17 mouse cellular contexts compared by ENCODE assay signal in genomic region chr19:44838321-44838720, GRCm38 (mm10).
A peak's percentile ranks its signal among the peaks of the same experiment; 100 is the strongest.
DNase-seq lines count a peak whose midpoint lies in the region; ATAC-seq and TF ChIP-seq lines count a peak whose summit lies in the region.
"Had no signal": no experiment of that assay in that cellular context is flagged by ENCODE, and none has a peak within 500 bp of the region (broad histone marks: within the 10 kb centered on the region; RNA-seq: fewer than 3 reads in every experiment).

No protein-coding gene starts in this region.

- H3K27ac ChIP-seq in heart, embryonic 13.5 days (replicated peaks) = no peak overlapping the region
- no peak overlapping the region for H3K27ac ChIP-seq in lung, embryonic 15.5 days
- no peak overlapping the region for H3K27ac ChIP-seq in lung, postnatal 0 days (ENCODE audit: low read length)
- H3K27ac ChIP-seq: hindbrain, embryonic 13.5 days; kidney, postnatal 0 days; neural tube, embryonic 12.5 days had no signal

- 17% methylated on average over 9 of the region's 9 CpGs for WGBS in heart, embryonic 13.5 days
- 11% methylated on average over 9 of the region's 9 CpGs for WGBS in lung, embryonic 15.5 days
- WGBS in lung, postnatal 0 days = 12% methylated on average over 9 of the region's 9 CpGs

- TF ChIP-seq EP300 in lung, postnatal 0 days (IDR thresholded peaks at IDR 0.05) = no peak

- H3K4me1 ChIP-seq in heart, embryonic 13.5 days = peaks cover 28% of the 10 kb centered on the region
- peaks cover 27% of the 10 kb centered on the region for H3K4me1 ChIP-seq in lung, embryonic 15.5 days
- peaks cover 19% of the 10 kb centered on the region; the same call in 1 of the 2 replicates for H3K4me1 ChIP-seq in lung, postnatal 0 days (ENCODE audit: insufficient read depth, low read depth, low read length)

- H3K27me3 ChIP-seq in heart, embryonic 13.5 days (replicated peaks) = peaks cover 84% of the 10 kb centered on the region
- H3K27me3 ChIP-seq in lung, embryonic 15.5 days = peaks cover 73% of the 10 kb centered on the region
- peaks cover 58% of the 10 kb centered on the region for H3K27me3 ChIP-seq in lung, postnatal 0 days (replicated peaks; ENCODE audit: insufficient read depth, low read length)

- no peak for DNase-seq in heart, postnatal 36 days
- DNase-seq in lung, postnatal 0 days (ENCODE audit: low spot score) = no peak
- DNase-seq in kidney, adult 8-10 months = peak; percentile 75 to 78
- DNase-seq in neural tube, embryonic 10.5 days (ENCODE audit: extremely low spot score, low spot score) = peak; percentile 42
- no peak for DNase-seq in ovary, adult 18-20 months (ENCODE audit: low spot score)
- DNase-seq: B cell, adult 2 months; cerebellum, adult 11 months; forebrain, postnatal 0 days; liver; liver, postnatal 0 days; right cerebral cortex, postnatal 14 days had no signal

- no peaks in the 10 kb centered on the region for H3K9me3 ChIP-seq in heart, embryonic 13.5 days
- H3K9me3 ChIP-seq in lung, embryonic 15.5 days = no peaks in the 10 kb centered on the region
- H3K9me3 ChIP-seq in lung, postnatal 0 days (ENCODE audit: low read length) = no peaks in the 10 kb centered on the region
- H3K9me3 ChIP-seq: hindbrain, embryonic 13.5 days; neural tube, embryonic 12.5 days had no signal

- H3K4me3 ChIP-seq in heart, embryonic 13.5 days = peak overlapping the region; percentile 61; the same call in 1 of the 2 replicates
- no peak overlapping the region for H3K4me3 ChIP-seq in lung, embryonic 15.5 days
- no peak overlapping the region for H3K4me3 ChIP-seq in lung, postnatal 0 days (ENCODE audit: low read depth, low read length)
- H3K4me3 ChIP-seq: erythroblast, embryonic 14.5 days; hindbrain, embryonic 13.5 days; neural tube, embryonic 12.5 days had no signal

- no peaks in the 10 kb centered on the region for H3K36me3 ChIP-seq in heart, embryonic 13.5 days
- no peaks in the 10 kb centered on the region for H3K36me3 ChIP-seq in lung, embryonic 15.5 days
- H3K36me3 ChIP-seq in lung, postnatal 0 days (ENCODE audit: insufficient read depth, low read length) = no peaks in the 10 kb centered on the region
- H3K36me3 ChIP-seq: hindbrain, embryonic 13.5 days; neural tube, embryonic 12.5 days had no signal

- no peak for ATAC-seq in heart, embryonic 13.5 days (ENCODE audit: extremely low read depth, insufficient number of reproducible peaks, low FRiP score, low TSS enrichment)
- ATAC-seq in lung, embryonic 15.5 days (ENCODE audit: borderline replicate concordance, extremely low read depth, low FRiP score, low TSS enrichment) = no peak
- ATAC-seq in lung, postnatal 0 days = no peak
- ATAC-seq: forebrain, postnatal 0 days; liver, postnatal 0 days had no signal

- no peak overlapping the region for H3K4me2 ChIP-seq in heart, embryonic 13.5 days
- peak overlapping the region; percentile 81; the same call in 1 of the 2 replicates for H3K4me2 ChIP-seq in lung, embryonic 15.5 days
- no peak overlapping the region for H3K4me2 ChIP-seq in lung, postnatal 0 days (replicated peaks; ENCODE audit: low read depth, low read length)
- H3K4me2 ChIP-seq: hindbrain, embryonic 13.5 days; neural tube, embryonic 12.5 days had no signal

- intact Hi-C loops in heart, postnatal 36 days (cut with DNase I) = no loop called here

- no peak overlapping the region for H3K9ac ChIP-seq in heart, embryonic 13.5 days
- no peak overlapping the region for H3K9ac ChIP-seq in lung, embryonic 15.5 days
- H3K9ac ChIP-seq in lung, postnatal 0 days (replicated peaks; ENCODE audit: low read depth) = no peak overlapping the region
- H3K9ac ChIP-seq: forebrain, postnatal 0 days; hindbrain, embryonic 13.5 days; liver, postnatal 0 days; neural tube, embryonic 12.5 days had no signal

- TF ChIP-seq CTCF in lung, postnatal 0 days (IDR thresholded peaks at IDR 0.05) = no peak

Comparison
In these comparisons a context has a peak if more than half of its experiments do, and no peak if none do; other contexts are left out.
1. DNase-seq: peak in kidney, adult 8-10 months (2 of 2) and neural tube, embryonic 10.5 days (single experiment); none in heart, postnatal 36 days (0 of 2), lung, postnatal 0 days (single experiment) and ovary, adult 18-20 months (single experiment).